Mouse (Mus musculus) heart, embryonic 16.5 days (tissue): ENCODE data around the gene Amigo2. TPM values are rescaled to one million over a fixed set of nuclear protein-coding genes. Genes with fewer than 3 reads are reported as not detected.

Source experiments
- ATAC-seq: fragments of 200-750 bp; cut with Nextera tagmentation; replicated peaks from 2 replicates; pipeline ENCODE4 v1.8.0; 2017; ENCODE audit warnings: moderate number of reproducible peaks; ENCODE audit not compliant: insufficient read depth, low FRiP score; ENCODE audit errors: extremely low read depth
- H3K27ac ChIP-seq: fragments of 300-500 bp; sonication (generic); 2 replicates; pipeline ENCODE4 v1.5.1; 2014; ENCODE audit warnings: mild to moderate bottlenecking, low read length, control low read depth, moderate library complexity
- H3K27me3 ChIP-seq: fragments of 300-500 bp; sonication (generic); 2 replicates; pipeline ENCODE4 v1.6.1; 2014; ENCODE audit warnings: low read length, mixed read lengths; ENCODE audit not compliant: control insufficient read depth, insufficient read depth
- H3K36me3 ChIP-seq: fragments of 300-500 bp; sonication (generic); 2 replicates; pipeline ENCODE4 v1.6.1; 2014; ENCODE audit not compliant: control insufficient read depth, insufficient read depth
- H3K4me1 ChIP-seq: fragments of 300-500 bp; sonication (generic); 2 replicates; pipeline ENCODE4 v1.6.1; 2014; ENCODE audit warnings: low read length, mixed read lengths; ENCODE audit not compliant: control insufficient read depth, insufficient read depth
- H3K4me2 ChIP-seq: fragments of 300-500 bp; sonication (generic); 2 replicates; pipeline ENCODE4 v1.6.1; 2014; ENCODE audit warnings: low read depth, mild to moderate bottlenecking, control low read depth, low read length
- H3K4me3 ChIP-seq: fragments of 300-500 bp; sonication (generic); 2 replicates; pipeline ENCODE4 v1.5.1; 2014; ENCODE audit warnings: mild to moderate bottlenecking, control low read depth, low read length
- H3K9ac ChIP-seq: fragments of 300-500 bp; sonication (generic); 2 replicates; pipeline ENCODE4 v1.6.1; 2014; ENCODE audit warnings: low read length, control low read depth
- H3K9me3 ChIP-seq: fragments of 300-500 bp; sonication (generic); replicated peaks from 2 replicates; pipeline ENCODE4 v1.6.1; 2016; ENCODE audit warnings: low read length; ENCODE audit not compliant: control insufficient read depth
- WGBS: fragments of 180-500 bp; shearing (Covaris S2); extraction: QIAGEN DNeasy Blood & Tissue Kit; methylation state at CpG from one replicate; pipeline ENCODE4 v1.1.7; 2014; 5-methylcytosine and 5-hydroxymethylcytosine counted together
- polyA plus RNA-seq: library from polyadenylated mRNA; unstranded; fragments of >200 nt; fragmentation: Nextera tagmentation; extraction: Ambion mirVana; gene quantifications from 2 replicates; pipeline ENCODE4 v1.2.1, GENCODE M21; 2015

Amigo2 gene
- polyA plus RNA-seq, 1 experiment from 2014 or later = 4.0 TPM

- no peak for ATAC-seq
- H3K36me3 ChIP-seq = no peaks in the 10 kb centered on the region
- WGBS = 84% methylated on average over 17 of the region's 17 CpGs
- H3K4me3 ChIP-seq = no peak overlapping the region
- no peaks in the 10 kb centered on the region for H3K27me3 ChIP-seq
- no peak overlapping the region for H3K27ac ChIP-seq
- H3K4me1 ChIP-seq = no peaks in the 10 kb centered on the region
- no peak overlapping the region for H3K4me2 ChIP-seq
- no peak overlapping the region for H3K9ac ChIP-seq
- no peaks in the 10 kb centered on the region for H3K9me3 ChIP-seq
Measured at GRCm38 (mm10) chr15:97258483-97259230, 11.6 kb upstream of the Amigo2 start.

GRCm38 (mm10) chr15:97257206-97257775, 10.2 kb upstream of the Amigo2 start:
- H3K4me2 ChIP-seq = no peak overlapping the region
- H3K9ac ChIP-seq = no peak overlapping the region
- H3K27ac ChIP-seq = no peak overlapping the region
- no peaks in the 10 kb centered on the region for H3K27me3 ChIP-seq
- 57% methylated on average over 8 of the region's 8 CpGs for WGBS
- H3K4me1 ChIP-seq = no peaks in the 10 kb centered on the region
- H3K36me3 ChIP-seq = no peaks in the 10 kb centered on the region
- no peak for ATAC-seq
- no peak overlapping the region for H3K4me3 ChIP-seq
- no peaks in the 10 kb centered on the region for H3K9me3 ChIP-seq

- H3K4me3 ChIP-seq = no peak overlapping the region
- H3K36me3 ChIP-seq = no peaks in the 10 kb centered on the region
- H3K4me2 ChIP-seq = no peak overlapping the region
- no peaks in the 10 kb centered on the region for H3K27me3 ChIP-seq
- H3K9ac ChIP-seq = no peak overlapping the region
- WGBS = 88% methylated on average over 11 of the region's 11 CpGs
- no peaks in the 10 kb centered on the region for H3K9me3 ChIP-seq
- H3K27ac ChIP-seq = no peak overlapping the region
- ATAC-seq = no peak
- no peaks in the 10 kb centered on the region for H3K4me1 ChIP-seq
Measured at GRCm38 (mm10) chr15:97256411-97256810, 9.3 kb upstream of the Amigo2 start.

- Histone ChIP-seq H3K4me3 (no peak overlapping the region), H3K9ac (no peak overlapping the region), H3K27ac (no peak overlapping the region), H3K4me2 (no peak overlapping the region), H3K9me3 (no peaks in the 10 kb centered on the region), H3K4me1 (no peaks in the 10 kb centered on the region), H3K27me3 (no peaks in the 10 kb centered on the region), H3K36me3 (no peaks in the 10 kb centered on the region)
- no peak for ATAC-seq
- WGBS = 82% methylated on average over 3 of the region's 3 CpGs
Measured at GRCm38 (mm10) chr15:97255800-97256199, 8.7 kb upstream of the Amigo2 start.

GRCm38 (mm10) chr15:97254375-97254774, 7.3 kb upstream of the Amigo2 start:
- Histone ChIP-seq H3K36me3 (no peaks in the 10 kb centered on the region), H3K27ac (no peak overlapping the region), H3K4me1 (no peaks in the 10 kb centered on the region), H3K4me2 (no peak overlapping the region), H3K9ac (no peak overlapping the region), H3K9me3 (no peaks in the 10 kb centered on the region; the same call in 1 of the 2 replicates), H3K27me3 (no peaks in the 10 kb centered on the region), H3K4me3 (no peak overlapping the region)
- ATAC-seq = no peak
- 90% methylated on average over 4 of the region's 4 CpGs for WGBS

GRCm38 (mm10) chr15:97252493-97253034, 5.5 kb upstream of the Amigo2 start:
- Histone ChIP-seq H3K4me2 (no peak overlapping the region), H3K4me1 (no peaks in the 10 kb centered on the region), H3K27ac (no peak overlapping the region), H3K4me3 (no peak overlapping the region), H3K27me3 (no peaks in the 10 kb centered on the region), H3K9me3 (no peaks in the 10 kb centered on the region; the same call in 1 of the 2 replicates), H3K9ac (no peak overlapping the region), H3K36me3 (no peaks in the 10 kb centered on the region)
- 78% methylated on average over 8 of the region's 8 CpGs for WGBS
- ATAC-seq = no peak

GRCm38 (mm10) chr15:97249322-97249721, 2.2 kb upstream of the Amigo2 start:
- Histone ChIP-seq H3K36me3 (no peaks in the 10 kb centered on the region), H3K9ac (no peak overlapping the region), H3K4me3 (no peak overlapping the region), H3K4me2 (no peak overlapping the region), H3K27me3 (peaks cover 16% of the 10 kb centered on the region), H3K27ac (no peak overlapping the region), H3K9me3 (no peaks in the 10 kb centered on the region; the same call in 1 of the 2 replicates), H3K4me1 (no peaks in the 10 kb centered on the region)
- WGBS = 94% methylated on average over 10 of the region's 10 CpGs
- no peak for ATAC-seq

- H3K4me1 ChIP-seq = no peaks in the 10 kb centered on the region
- peak overlapping the region; percentile 80 for H3K27ac ChIP-seq
- no peaks in the 10 kb centered on the region; the same call in 1 of the 2 replicates for H3K9me3 ChIP-seq
- H3K36me3 ChIP-seq = no peaks in the 10 kb centered on the region
- peak overlapping the region; percentile 88 for H3K9ac ChIP-seq
- H3K4me3 ChIP-seq = peak overlapping the region; percentile 66
- WGBS = 24% methylated on average over 8 of the region's 8 CpGs
- H3K27me3 ChIP-seq = peaks cover 16% of the 10 kb centered on the region
- H3K4me2 ChIP-seq = peak overlapping the region; percentile 72
- no peak for ATAC-seq
Measured at GRCm38 (mm10) chr15:97248296-97248695, 1.2 kb upstream of the Amigo2 start.

GRCm38 (mm10) chr15:97247791-97248161, 689 bp upstream of the Amigo2 start:
- Histone ChIP-seq H3K4me3 (peak overlapping the region; percentile 66), H3K9me3 (no peaks in the 10 kb centered on the region; the same call in 1 of the 2 replicates), H3K9ac (peak overlapping the region; percentile 88), H3K4me1 (no peaks in the 10 kb centered on the region), H3K27ac (peak overlapping the region; percentile 80), H3K4me2 (peak overlapping the region; percentile 72), H3K27me3 (peaks cover 16% of the 10 kb centered on the region), H3K36me3 (no peaks in the 10 kb centered on the region)
- ATAC-seq = peak; percentile 32; the same call in 1 of the 2 replicates
- 1% methylated on average over 14 of the region's 14 CpGs for WGBS
